Mouse (Mus musculus): Measurements from ENCODE around the gene Mgat4b. TPM values are rescaled to one million over a fixed set of nuclear protein-coding genes. Genes with fewer than 3 reads are reported as not detected.

The Mgat4b gene
- 4.5 TPM for polyA plus RNA-seq (2017; shearing (Covaris generic))

DNA sequence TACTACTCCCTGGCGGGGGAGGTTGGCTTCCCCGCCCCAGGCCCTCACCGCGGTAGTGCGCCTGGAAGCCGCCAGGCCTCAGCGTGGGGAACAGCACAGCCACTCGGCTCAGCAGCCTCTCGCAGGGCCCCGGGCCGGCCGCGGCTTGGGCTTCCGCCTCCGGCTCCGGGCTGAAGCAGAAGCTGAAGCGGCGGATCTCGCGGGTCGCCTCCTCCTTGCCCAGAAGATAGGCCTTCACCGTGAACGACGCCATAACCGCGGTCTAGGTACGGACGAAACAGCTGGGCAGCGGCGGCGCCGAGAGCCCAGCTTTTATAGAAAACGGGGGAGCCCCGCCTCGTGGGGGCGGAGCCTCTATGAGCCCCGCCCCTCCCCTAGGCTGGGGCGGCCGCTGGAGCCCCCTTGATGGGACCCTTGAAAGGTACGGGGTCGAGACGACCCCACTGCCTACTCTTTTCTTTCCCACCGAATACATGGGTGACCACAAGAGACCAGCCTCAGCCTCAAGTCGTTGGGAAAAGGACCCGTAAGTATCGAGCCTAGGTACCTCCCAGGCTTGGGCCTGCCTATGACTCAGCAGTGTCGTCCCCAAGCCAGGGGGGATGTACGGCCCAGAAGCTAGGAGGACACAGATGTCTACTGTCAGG lies at the start of gene Mgat4b, which contains the start of gene Sqstm1:
Gene Mgat4b, plus strand, starts transcription at position 386 of the 647 bp plus-strand sequence.
Gene Sqstm1, minus strand, starts transcription at position 323 of the 647 bp plus-strand sequence.

DNA sequence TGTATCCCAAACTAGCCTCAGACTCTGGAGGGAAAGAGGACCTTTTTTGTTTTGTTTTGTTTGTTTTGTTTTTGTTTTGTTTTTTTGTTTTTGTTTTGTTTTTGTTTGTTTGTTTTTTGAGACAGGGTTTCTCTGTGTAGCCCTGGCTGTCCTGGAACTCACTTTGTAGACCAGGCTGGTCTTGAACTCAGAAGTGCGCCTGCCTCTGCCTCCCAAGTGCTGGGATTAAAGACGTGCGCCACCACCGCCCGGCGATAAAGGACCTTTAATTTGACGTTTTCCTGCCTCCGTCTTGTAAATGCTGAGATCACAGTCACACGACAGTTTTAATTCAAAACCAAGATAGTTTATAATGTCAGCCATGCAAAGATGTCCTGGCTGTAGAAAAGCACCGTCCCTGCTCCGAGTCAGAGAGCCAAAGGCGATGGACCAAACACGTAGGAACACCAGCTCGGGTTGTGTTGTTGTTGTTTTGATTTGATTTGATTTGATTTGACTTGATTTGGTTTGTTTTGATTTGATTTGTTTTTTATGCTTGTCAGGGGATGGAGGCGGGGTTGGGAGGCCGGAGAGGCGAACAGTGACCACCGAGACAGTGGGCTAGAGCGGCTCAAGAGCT lies 36.5 kb upstream of the Mgat4b start, which contains the start of gene Mrnip:
Gene Mrnip, plus strand, starts transcription at position 334 of the 619 bp plus-strand sequence.

GRCm38 (mm10) chr11:50238324-50238723 lies 27.6 kb downstream of the Mgat4b start, which contains the start of gene Ltc4s:
TSS of gene Ltc4s (minus strand) at chr11:50238616.

Other genes with a start within 250 kb of the Mgat4b start
- 4.7 TPM for gene Rnf130, start 185.5 kb upstream of the Mgat4b start, polyA plus RNA-seq (2017; shearing (Covaris generic))
- 62.7 TPM for gene Tbc1d9b, start 79.5 kb upstream of the Mgat4b start, polyA plus RNA-seq (2017; shearing (Covaris generic))
- 5.6 TPM for gene Mrnip, start 36.4 kb upstream of the Mgat4b start, polyA plus RNA-seq (2017; shearing (Covaris generic))
- gene Sqstm1, start 63 bp upstream of the Mgat4b start, polyA plus RNA-seq (2017; shearing (Covaris generic)): 458 TPM
- gene Ltc4s, start 27.7 kb downstream of the Mgat4b start, polyA plus RNA-seq (2017; shearing (Covaris generic)): 1.4 TPM
- 2.2 TPM for gene Maml1, start 81.4 kb downstream of the Mgat4b start, polyA plus RNA-seq (2017; shearing (Covaris generic))
- gene Canx, start 114.8 kb downstream of the Mgat4b start, polyA plus RNA-seq (2017; shearing (Covaris generic)): 199 TPM
- gene Cby3, start 143.6 kb downstream of the Mgat4b start, polyA plus RNA-seq (2017; shearing (Covaris generic)): not detected
- gene Hnrnph1, start 166.1 kb downstream of the Mgat4b start, polyA plus RNA-seq (2017; shearing (Covaris generic)): 286 TPM
- gene Rufy1, start 220.2 kb downstream of the Mgat4b start, polyA plus RNA-seq (2017; shearing (Covaris generic)): 15.4 TPM